Mouse (Mus musculus): ENCODE data around the gene Tarbp1.
"Not testable (repeated sequence)": the region's sequence is repeated elsewhere in the genome, so short reads cannot be mapped to it uniquely, and the experiment has no call there.

Gene Tarbp1

DNA sequence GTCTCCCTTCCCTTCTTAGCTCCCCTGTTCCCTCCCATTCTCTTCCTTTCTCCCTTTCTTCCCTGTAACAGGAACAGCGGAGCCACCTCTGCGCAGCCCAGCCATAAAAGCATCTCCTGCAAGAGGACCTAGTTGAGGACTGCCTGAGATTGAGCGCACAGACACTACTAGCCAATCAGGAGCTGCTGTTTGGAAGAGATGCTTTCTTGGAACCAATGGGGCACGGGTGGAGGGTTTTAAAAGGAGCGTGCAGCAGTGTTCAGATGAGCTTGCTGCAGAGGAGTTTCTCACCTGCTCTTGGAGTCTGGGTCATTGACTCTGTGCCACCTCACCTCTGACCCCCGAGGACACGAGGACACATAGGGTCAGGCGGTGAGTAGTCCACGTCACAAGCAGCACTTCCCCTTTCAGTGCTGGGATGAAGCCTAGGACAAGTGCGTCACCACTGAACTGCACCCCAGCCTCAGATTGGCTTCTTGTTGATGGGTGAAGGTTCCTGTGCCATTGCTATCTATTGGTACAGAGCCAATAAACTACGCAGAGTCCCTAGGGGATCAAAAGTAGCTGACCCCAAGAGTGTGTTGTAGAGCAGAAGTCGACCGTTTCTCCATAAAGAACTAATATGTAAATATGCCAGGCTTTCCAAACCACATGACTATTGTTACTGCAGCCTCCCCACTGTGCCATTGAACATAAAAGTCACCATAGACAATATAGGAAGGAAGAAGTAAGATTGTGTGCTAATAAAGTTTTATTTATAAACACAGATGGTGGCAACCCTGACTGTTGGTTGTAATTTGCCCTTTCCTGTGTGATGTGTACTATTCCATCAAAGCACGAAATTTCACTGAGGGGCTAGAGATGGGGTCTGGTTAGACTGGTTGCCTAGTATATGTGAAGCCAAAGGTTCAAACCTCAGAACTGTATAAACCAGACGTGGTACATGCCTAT is 19.6 kb upstream of the Tarbp1 start:
- no peak for DNase-seq

GRCm38 (mm10) chr8:126482938-126483337 is 8.1 kb upstream of the Tarbp1 start:
- peak; percentile 79 to 82 for DNase-seq

DNA sequence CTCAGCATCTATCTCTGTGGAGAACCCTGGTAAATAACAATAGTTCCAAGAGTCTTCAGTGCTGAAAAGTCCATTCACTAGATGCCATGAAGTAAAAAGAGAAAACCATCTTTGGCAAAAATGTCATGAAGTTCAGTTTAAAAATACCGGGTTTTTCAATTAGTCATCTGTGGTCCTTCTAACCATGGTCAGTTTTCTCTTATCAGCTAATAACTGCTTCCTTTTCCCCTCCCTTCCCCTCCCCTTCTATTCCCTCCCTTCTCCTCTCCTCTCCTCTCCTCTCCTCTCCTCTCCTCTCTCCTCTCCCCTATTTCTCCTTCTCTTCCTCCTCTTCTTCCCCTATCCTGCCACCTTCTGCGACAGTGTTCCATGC is 7.5 kb upstream of the Tarbp1 start:
- DNase-seq = no peak

GRCm38 (mm10) chr8:126481494-126482347 is 6.9 kb upstream of the Tarbp1 start:
- DNase-seq = peak; percentile 56 to 62

DNA sequence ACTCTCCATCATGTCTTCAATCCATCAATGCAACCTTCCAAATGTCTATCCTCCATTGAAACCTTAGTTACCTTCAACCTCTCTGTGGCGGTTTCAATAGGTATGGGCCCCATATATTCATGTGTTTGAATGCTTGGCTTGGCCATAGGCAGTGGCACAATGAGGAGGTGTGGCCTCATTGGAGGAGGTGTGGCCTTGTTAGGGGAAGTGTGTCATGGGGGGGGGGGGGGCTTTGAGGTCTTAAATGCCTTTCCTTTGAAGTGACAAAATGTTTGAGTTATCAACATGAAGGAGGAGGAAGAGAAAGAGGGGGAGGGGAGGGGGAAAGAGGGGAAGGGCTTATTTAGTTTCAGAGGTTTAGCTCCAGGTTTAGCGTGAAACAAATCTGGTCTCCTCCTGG is 5.5 kb upstream of the Tarbp1 start:
- DNase-seq = peak; percentile 44 to 51

DNA sequence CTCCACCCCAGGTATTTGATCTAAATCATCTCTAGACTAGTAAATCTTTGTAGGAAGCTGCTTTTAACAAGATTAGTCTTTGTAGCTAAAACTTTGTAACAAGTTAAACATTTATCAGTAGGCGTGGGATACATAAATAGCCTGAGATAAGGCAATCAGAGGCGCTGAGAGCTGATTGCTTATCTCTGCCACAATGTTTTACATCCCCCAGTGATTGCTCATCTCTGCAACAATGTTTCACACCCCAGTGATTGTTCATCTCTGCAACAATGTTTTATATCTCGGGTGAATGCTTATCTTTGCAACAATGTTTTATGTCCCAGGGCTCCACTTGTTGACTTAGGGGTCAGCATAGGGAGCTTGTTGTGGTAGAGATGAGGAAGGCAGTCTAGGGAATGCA is 3.8 kb upstream of the Tarbp1 start:
- DNase-seq = no peak

DNA sequence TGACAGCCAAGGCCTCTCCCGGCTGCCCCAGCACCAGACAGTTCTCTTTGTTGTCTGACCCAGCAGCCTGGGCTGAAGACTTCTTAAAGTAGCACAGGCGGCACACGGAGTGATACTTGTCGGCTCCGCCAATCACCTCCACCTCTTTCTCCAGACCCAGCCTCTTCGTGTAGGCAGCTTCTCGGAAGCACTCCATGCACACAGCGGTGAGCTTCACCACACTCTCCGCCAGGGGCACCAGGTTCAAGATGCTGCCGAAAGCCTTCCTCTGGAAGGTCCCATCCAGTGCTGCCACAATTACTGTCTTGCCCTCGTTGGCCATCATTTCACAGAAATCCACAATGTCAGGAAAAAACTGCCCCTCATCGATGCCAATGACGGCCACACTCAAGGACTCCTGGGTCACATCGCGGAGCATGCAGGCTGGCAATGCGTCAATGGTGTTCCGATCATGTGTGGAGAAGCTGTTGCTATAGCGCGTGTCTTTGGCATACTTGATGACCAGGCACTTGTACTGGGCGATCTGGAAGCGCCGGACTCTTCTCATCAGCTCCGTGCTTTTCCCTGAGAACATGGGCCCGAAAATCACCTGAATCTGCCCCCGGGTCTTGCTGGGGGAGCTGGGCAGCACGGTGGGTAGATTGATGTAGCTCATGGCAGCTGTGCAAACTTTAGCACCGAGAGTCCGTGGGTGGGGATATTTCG is 1.4 kb upstream of the Tarbp1 start:
- peak in 1 of 2 experiments; percentile 21 for DNase-seq

- not testable (repeated sequence) for DNase-seq
Measured at GRCm38 (mm10) chr8:126475738-126476137, 873 bp upstream of the Tarbp1 start.

GRCm38 (mm10) chr8:126473802-126474298 is 1.0 kb downstream of the Tarbp1 start:
- DNase-seq = no peak

DNA sequence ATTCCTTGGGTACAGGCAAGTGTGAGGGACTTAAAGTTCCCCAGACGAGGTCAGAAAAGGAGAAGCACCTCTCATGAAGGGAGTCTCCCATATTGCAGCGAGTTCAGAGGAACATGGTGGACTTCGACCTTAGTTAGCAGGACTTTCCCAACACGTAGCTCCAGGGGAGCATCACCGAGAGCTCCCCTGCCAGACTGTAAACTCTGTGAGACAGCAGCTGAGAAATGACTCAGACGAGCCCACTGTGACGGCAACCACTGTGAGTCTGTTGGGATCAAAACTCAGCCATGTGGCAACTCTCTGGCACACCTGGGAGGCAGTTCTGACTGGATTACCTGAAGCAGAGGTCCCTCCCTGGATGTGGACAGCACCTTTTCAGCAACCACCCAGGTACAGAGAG is 10.8 kb downstream of the Tarbp1 start:
- no peak for DNase-seq

GRCm38 (mm10) chr8:126461735-126462134 is 13.1 kb downstream of the Tarbp1 start:
- DNase-seq = no peak

DNA sequence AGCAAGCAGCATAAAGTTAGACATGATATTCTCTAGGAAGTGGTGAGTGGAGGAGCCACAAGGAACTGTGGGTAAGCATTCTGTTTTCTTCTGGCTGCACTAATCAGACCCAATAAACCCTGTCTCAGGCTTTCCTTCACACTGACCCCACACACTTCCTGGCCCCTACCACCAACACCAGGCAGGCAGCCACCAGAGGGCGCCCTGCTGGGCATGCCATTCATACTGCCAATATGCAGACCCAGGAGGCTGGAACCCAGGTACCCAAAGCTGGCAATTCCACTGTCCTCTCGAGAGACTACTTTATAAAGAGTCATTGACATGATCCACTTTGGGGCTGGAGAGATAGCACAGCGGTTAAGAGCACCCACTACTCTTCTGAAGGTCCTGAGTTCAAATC is 14.6 kb downstream of the Tarbp1 start:
- DNase-seq = peak; percentile 86

GRCm38 (mm10) chr8:126455383-126455782 is 19.5 kb downstream of the Tarbp1 start:
- no peak for DNase-seq

DNA sequence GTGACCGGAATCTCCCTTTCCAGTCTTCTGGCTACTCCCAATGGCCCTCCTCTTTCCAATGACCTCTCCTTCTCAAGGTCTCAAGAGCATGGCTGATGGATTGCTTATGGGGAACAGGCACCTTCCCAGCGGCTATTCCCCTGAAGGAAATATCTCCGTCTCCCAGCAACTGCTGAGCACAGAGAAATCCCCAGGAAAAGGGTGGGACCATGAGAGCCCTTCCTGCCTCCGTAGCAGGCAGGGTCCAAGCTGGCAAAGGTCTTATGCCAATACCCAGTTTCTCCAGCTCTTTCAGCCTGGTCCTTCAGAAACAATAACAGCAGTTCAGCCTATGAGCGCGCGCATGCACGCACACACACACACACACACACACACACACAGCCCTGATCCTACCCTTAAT is 23.7 kb downstream of the Tarbp1 start:
- no peak for DNase-seq

DNA sequence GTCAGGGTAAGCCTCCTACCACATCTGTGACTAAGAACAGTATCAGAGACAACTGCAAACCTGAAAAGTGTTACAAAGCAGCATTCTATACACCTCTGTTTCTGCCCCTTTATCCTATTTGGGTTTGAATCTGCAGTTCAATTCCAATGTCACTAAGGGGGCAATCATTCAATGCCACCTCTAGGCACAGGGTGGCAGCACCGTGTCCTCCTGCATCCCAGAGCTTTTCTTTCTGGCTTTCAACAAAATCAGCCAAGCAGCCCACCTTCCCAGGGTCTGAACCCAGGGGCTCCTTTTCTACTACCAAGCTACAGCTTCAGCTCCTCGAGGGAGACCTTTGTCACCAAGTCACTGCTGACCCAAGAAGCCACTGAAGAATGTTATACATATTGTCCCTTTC is 35.9 kb downstream of the Tarbp1 start:
- no peak for DNase-seq

DNA sequence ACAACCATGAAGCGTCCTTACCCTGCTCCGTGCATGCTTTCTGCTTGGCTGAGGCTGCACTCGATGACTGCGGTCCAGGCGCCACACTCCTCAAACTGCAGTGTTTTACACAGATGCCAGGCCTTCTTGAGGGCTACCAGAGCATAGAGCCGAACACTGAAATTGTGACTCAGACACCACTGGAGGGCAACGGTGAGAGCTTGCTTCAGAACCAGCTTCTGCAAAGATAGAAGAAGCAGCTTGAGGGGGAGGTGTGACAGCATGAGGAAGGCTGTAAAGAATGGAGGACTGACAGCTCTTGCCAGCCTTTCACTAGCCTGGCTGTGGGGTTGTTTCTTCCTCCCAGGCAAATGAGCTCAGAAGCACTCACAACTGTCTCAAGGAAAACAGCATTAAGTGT is 41.0 kb downstream of the Tarbp1 start:
- DNase-seq = no peak

DNA sequence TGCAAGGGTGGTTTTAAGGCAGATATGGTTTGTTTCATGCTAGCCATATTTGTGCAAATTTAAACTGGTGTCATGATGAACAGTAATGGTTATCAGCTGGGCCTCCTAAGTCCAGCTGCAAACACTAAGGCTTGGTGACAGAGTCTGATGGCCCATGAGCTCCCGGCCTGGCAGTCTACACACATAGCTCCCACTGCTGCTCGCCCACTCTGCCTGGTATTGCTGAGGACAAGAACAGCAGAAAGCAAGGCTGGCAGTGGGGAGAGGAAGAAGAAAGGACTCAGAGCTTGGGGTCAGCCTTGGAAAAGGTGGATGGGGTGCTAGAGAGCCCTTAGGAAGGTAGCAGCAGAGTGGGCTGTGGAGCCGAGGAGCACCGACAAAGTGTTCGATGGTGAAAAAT is 45.2 kb downstream of the Tarbp1 start:
- no peak for DNase-seq

- DNase-seq = no peak
Measured at GRCm38 (mm10) chr8:126424946-126425345, 49.9 kb downstream of the Tarbp1 start.

DNA sequence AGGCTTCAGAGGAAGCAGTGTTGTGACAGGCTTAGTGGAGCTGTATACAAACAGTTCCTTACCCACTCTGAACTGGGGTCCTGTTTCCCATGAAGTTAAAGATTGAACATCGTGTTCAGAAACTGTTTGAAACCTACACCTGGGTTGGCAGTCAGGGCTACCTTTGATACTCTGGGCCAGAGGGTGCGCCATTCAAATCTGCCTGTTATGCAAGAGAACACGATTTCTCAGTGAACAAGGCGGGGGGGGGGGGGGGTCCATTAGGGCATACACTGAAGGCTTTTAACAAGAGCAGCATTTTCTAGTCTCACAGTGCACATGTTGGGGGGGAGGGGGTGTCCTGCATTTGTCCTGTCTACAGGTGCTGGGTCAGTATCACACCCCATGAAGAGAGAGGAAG is 50.7 kb downstream of the Tarbp1 start:
- DNase-seq = no peak

- DNase-seq = no peak
Measured at GRCm38 (mm10) chr8:126422920-126423300, 52.0 kb downstream of the Tarbp1 start.

- peak; percentile 99 for DNase-seq
Measured at GRCm38 (mm10) chr8:126422174-126422919, 52.5 kb downstream of the Tarbp1 start, which contains the start of gene Coa6. TSS of gene Coa6 (plus strand) at chr8:126422515.

GRCm38 (mm10) chr8:126420834-126421233 is 54.0 kb downstream of the Tarbp1 start:
- no peak for DNase-seq

All from B cell, adult 2 months (primary cell).